Mouse (Mus musculus) cerebellum, adult 9-10 months (tissue): Measurements from ENCODE around the gene Trim61.

Experiments
- DNase-seq: peaks from one replicate; pipeline ENCODE4 v3.0.0; 2022

Gene Trim61

GRCm38 (mm10) chr8:64983150-64983897, 35.0 kb downstream of the Trim61 start:
- peak; percentile 5 for DNase-seq
